In genomic region chr10:43090040-43090439, GRCm38 (mm10) we compare ENCODE assay signal across 29 mouse cellular contexts.
DNase-seq lines count a peak whose midpoint lies in the region; ATAC-seq lines count a peak whose summit lies in the region.
"Had no signal": no experiment of that assay in that cellular context is flagged by ENCODE, and none has a peak within 500 bp of the region (broad histone marks: within the 10 kb centered on the region; RNA-seq: fewer than 3 reads in every experiment).

No protein-coding gene starts in this region.

- peaks cover 24% of the 10 kb centered on the region; the same call in 1 of the 2 replicates for H3K4me1 ChIP-seq in midbrain, embryonic 14.5 days (ENCODE audit: control insufficient read depth, insufficient read depth, low read length)
- peaks cover 46% of the 10 kb centered on the region for H3K4me1 ChIP-seq in midbrain, embryonic 13.5 days (replicated peaks)
- H3K4me1 ChIP-seq: embryonic facial prominence, embryonic 15.5 days; liver, embryonic 15.5 days; lung, embryonic 15.5 days had no signal

- peaks cover 15% of the 10 kb centered on the region; the same call in 1 of the 2 replicates for H3K36me3 ChIP-seq in midbrain, embryonic 14.5 days (ENCODE audit: control insufficient read depth, insufficient read depth, low read length)
- H3K36me3 ChIP-seq in midbrain, embryonic 13.5 days: peaks cover 25% of the 10 kb centered on the region
- H3K36me3 ChIP-seq: embryonic facial prominence, embryonic 15.5 days; heart, embryonic 15.5 days; liver, embryonic 15.5 days; lung, embryonic 15.5 days had no signal

- DNase-seq in kidney, postnatal 10 days: peak; percentile 31
- no peak for DNase-seq in kidney, postnatal 4 days
- DNase-seq in midbrain, embryonic 14.5 days: peak; percentile 77
- peak; percentile 60 for DNase-seq in MN1 (ENCODE audit: low spot score)
- no peak for DNase-seq in gastrocnemius, postnatal 25 days
- DNase-seq: adrenal gland, postnatal 10 days; B cell, adult 2 months; cerebellum, adult 11 months; forebrain, postnatal 0 days; gastrocnemius, postnatal 10 days; heart, adult 11 months; layer of hippocampus, postnatal 36 days; lung, postnatal 36 days; right cerebral cortex, postnatal 4 days; thymus, adult 2 months; thymus, postnatal 36 days had no signal

- H3K27ac ChIP-seq in midbrain, embryonic 14.5 days (replicated peaks; ENCODE audit: low read depth, low read length): no peak overlapping the region
- no peak overlapping the region for H3K27ac ChIP-seq in midbrain, embryonic 13.5 days
- H3K27ac ChIP-seq: embryonic facial prominence, embryonic 10.5 days; embryonic facial prominence, embryonic 15.5 days; forebrain, embryonic 12.5 days; heart, embryonic 10.5 days; heart, embryonic 15.5 days; limb, embryonic 12.5 days; liver, embryonic 15.5 days; lung, embryonic 15.5 days; neural tube, embryonic 13.5 days had no signal

- WGBS in midbrain, embryonic 14.5 days: 50% methylated on average over 3 of the region's 3 CpGs
- 57% methylated on average over 3 of the region's 3 CpGs for WGBS in midbrain, embryonic 13.5 days

- no peaks in the 10 kb centered on the region for H3K27me3 ChIP-seq in midbrain, embryonic 14.5 days (ENCODE audit: control insufficient read depth, insufficient read depth, low read length)
- no peaks in the 10 kb centered on the region for H3K27me3 ChIP-seq in midbrain, embryonic 13.5 days
- H3K27me3 ChIP-seq: embryonic facial prominence, embryonic 15.5 days; forebrain, embryonic 12.5 days; heart, embryonic 15.5 days; limb, embryonic 12.5 days; liver, embryonic 15.5 days; lung, embryonic 15.5 days; Patski had no signal

- H3K9ac ChIP-seq in midbrain, embryonic 14.5 days (replicated peaks; ENCODE audit: low read length): no peak overlapping the region
- H3K9ac ChIP-seq in midbrain, embryonic 13.5 days (replicated peaks): no peak overlapping the region
- H3K9ac ChIP-seq: embryonic facial prominence, embryonic 15.5 days; forebrain, embryonic 12.5 days; forebrain, postnatal 0 days; heart, embryonic 15.5 days; limb, embryonic 12.5 days; liver, embryonic 15.5 days; lung, embryonic 15.5 days; neural tube, embryonic 13.5 days had no signal

- no peaks in the 10 kb centered on the region for H3K9me3 ChIP-seq in midbrain, embryonic 14.5 days (ENCODE audit: control insufficient read depth, low read length)
- no peaks in the 10 kb centered on the region for H3K9me3 ChIP-seq in midbrain, embryonic 13.5 days
- H3K9me3 ChIP-seq: embryonic facial prominence, embryonic 10.5 days; embryonic facial prominence, embryonic 15.5 days; forebrain, embryonic 12.5 days; heart, embryonic 10.5 days; heart, embryonic 15.5 days; limb, embryonic 12.5 days; liver, embryonic 15.5 days; lung, embryonic 15.5 days; neural tube, embryonic 13.5 days had no signal

- no peak overlapping the region for H3K4me3 ChIP-seq in midbrain, embryonic 14.5 days (replicated peaks; ENCODE audit: low read depth, low read length)
- no peak overlapping the region for H3K4me3 ChIP-seq in midbrain, embryonic 13.5 days (replicated peaks)
- H3K4me3 ChIP-seq: embryonic facial prominence, embryonic 10.5 days; embryonic facial prominence, embryonic 15.5 days; forebrain, embryonic 12.5 days; heart, embryonic 10.5 days; heart, embryonic 15.5 days; limb, embryonic 12.5 days; liver, embryonic 15.5 days; lung, embryonic 15.5 days; neural tube, embryonic 13.5 days had no signal

- ATAC-seq in midbrain, embryonic 14.5 days (ENCODE audit: low FRiP score, low TSS enrichment): no peak
- ATAC-seq in midbrain, embryonic 13.5 days: no peak
- no peak for ATAC-seq in megakaryocyte, adult 5-6 weeks (ENCODE audit: poor library complexity, severe bottlenecking)
- ATAC-seq: forebrain, postnatal 0 days; intestine, embryonic 16.5 days; Patski had no signal

- no peak overlapping the region for H3K4me2 ChIP-seq in midbrain, embryonic 14.5 days (ENCODE audit: low read length)
- H3K4me2 ChIP-seq in midbrain, embryonic 13.5 days (replicated peaks): no peak overlapping the region
- H3K4me2 ChIP-seq: embryonic facial prominence, embryonic 15.5 days; forebrain, embryonic 12.5 days; heart, embryonic 15.5 days; limb, embryonic 12.5 days; liver, embryonic 15.5 days; lung, embryonic 15.5 days; neural tube, embryonic 13.5 days had no signal

Comparison
In these comparisons a context has a peak if more than half of its experiments do, and no peak if none do; other contexts are left out.
1. DNase-seq: peak in kidney, postnatal 10 days (single experiment), midbrain, embryonic 14.5 days (single experiment) and MN1 (single experiment); none in kidney, postnatal 4 days (0 of 2) and gastrocnemius, postnatal 25 days (single experiment).